8 mouse cellular contexts compared by ENCODE assay signal in genomic region chr11:98296277-98296676, GRCm38 (mm10). TPM values are rescaled to one million over a fixed set of nuclear protein-coding genes. Genes with fewer than 3 reads are reported as not detected.
DNase-seq lines count a peak whose midpoint lies in the region; ATAC-seq lines count a peak whose summit lies in the region.
"Had no signal": no experiment of that assay in that cellular context is flagged by ENCODE, and none has a peak within 500 bp of the region (broad histone marks: within the 10 kb centered on the region; RNA-seq: fewer than 3 reads in every experiment).

No protein-coding gene starts in this region.

- peak overlapping the region; percentile 46 for H3K4me3 ChIP-seq in megakaryocyte, embryonic 14.5 days (replicated peaks)
- no peak overlapping the region for H3K4me3 ChIP-seq in brown adipose tissue, adult 24 weeks (ENCODE audit: insufficient read depth, low read depth, low read length)
- no peak overlapping the region for H3K4me3 ChIP-seq in limb, embryonic 15.5 days
- H3K4me3 ChIP-seq: lung, embryonic 15.5 days had no signal

- DNase-seq in right cerebral cortex, postnatal 14 days: peak; percentile 61
- DNase-seq in testis, postnatal 14 days (ENCODE audit: low spot score): no peak

- peak overlapping the region; percentile 12; the same call in 1 of the 2 replicates for H3K27ac ChIP-seq in brown adipose tissue, adult 24 weeks (replicated peaks; ENCODE audit: low read depth, low read length)
- H3K27ac ChIP-seq in limb, embryonic 15.5 days: no peak overlapping the region
- H3K27ac ChIP-seq: lung, embryonic 15.5 days had no signal

- peaks cover 92% of the 10 kb centered on the region for H3K27me3 ChIP-seq in megakaryocyte, embryonic 14.5 days (replicated peaks)
- peaks cover 59% of the 10 kb centered on the region for H3K27me3 ChIP-seq in limb, embryonic 15.5 days

- ATAC-seq in megakaryocyte, adult 5-6 weeks (ENCODE audit: poor library complexity, severe bottlenecking): no peak
- peak; percentile 55; the same call in 1 of the 2 replicates for ATAC-seq in granulocyte monocyte progenitor cell, adult 5-6 weeks (replicated peaks; ENCODE audit: poor library complexity, severe bottlenecking)
- no peak for ATAC-seq in limb, embryonic 15.5 days (ENCODE audit: insufficient number of reproducible peaks, low FRiP score, low TSS enrichment, low read depth)

- peaks cover 16% of the 10 kb centered on the region for H3K4me1 ChIP-seq in megakaryocyte, embryonic 14.5 days
- H3K4me1 ChIP-seq in brown adipose tissue, adult 24 weeks (ENCODE audit: control insufficient read depth, insufficient read depth, insufficient read length, low read length): peaks cover 22% of the 10 kb centered on the region
- peaks cover 22% of the 10 kb centered on the region for H3K4me1 ChIP-seq in limb, embryonic 15.5 days

- H3K36me3 ChIP-seq in megakaryocyte, embryonic 14.5 days (replicated peaks; ENCODE audit: low read length): no peaks in the 10 kb centered on the region
- H3K36me3 ChIP-seq in limb, embryonic 15.5 days: no peaks in the 10 kb centered on the region
- H3K36me3 ChIP-seq: lung, embryonic 15.5 days had no signal

- 0 out of 2 replicates have a peak overlapping the region, but pooled peaks have one; percentile 7 for H3K9ac ChIP-seq in limb, embryonic 15.5 days
- H3K9ac ChIP-seq: lung, embryonic 15.5 days had no signal

- H3K4me2 ChIP-seq in limb, embryonic 15.5 days: no peak overlapping the region
- H3K4me2 ChIP-seq: lung, embryonic 15.5 days had no signal

- no peaks in the 10 kb centered on the region for H3K9me3 ChIP-seq in megakaryocyte, embryonic 14.5 days
- H3K9me3 ChIP-seq in limb, embryonic 15.5 days: no peaks in the 10 kb centered on the region
- H3K9me3 ChIP-seq: lung, embryonic 15.5 days had no signal

- 4% methylated on average over 5 of the region's 5 CpGs for WGBS in limb, embryonic 15.5 days

RNA-seq across cellular contexts. Expression of gene Neurod2, which starts 33.2 kb away (rescaled TPM):
- not detected in 2 replicates for polyA plus RNA-seq in megakaryocyte, embryonic 14.5 days (2012; ENCODE audit: insufficient read depth, low replicate concordance)
- total RNA-seq in megakaryocyte, adult 5-6 weeks (2015): not detected in 2 replicates
- not detected in 2 replicates for total RNA-seq in megakaryocyte, adult 5-6 weeks (2017)
- polyA plus RNA-seq in brown adipose tissue, adult 24 weeks (2012; ENCODE audit: insufficient read depth, insufficient read length, missing spikeins): not detected in 2 replicates
- total RNA-seq in granulocyte monocyte progenitor cell, adult 5-6 weeks (2014; fragmentation: Nextera tagmentation): not detected in 2 replicates
- not detected in 2 replicates for total RNA-seq in granulocyte monocyte progenitor cell, adult 5-6 weeks (2017)
- polyA plus RNA-seq in limb, embryonic 15.5 days (2015; fragmentation: Nextera tagmentation; extraction: Ambion mirVana): not detected in 2 replicates
- polyA plus RNA-seq: lung, embryonic 15.5 days had no signal

RNA-seq across cellular contexts. Expression of gene Ppp1r1b, which starts 51.9 kb away (rescaled TPM):
- polyA plus RNA-seq in megakaryocyte, embryonic 14.5 days (2012; ENCODE audit: insufficient read depth, low replicate concordance): 0.34 TPM in 1 of 2 replicates, not detected in the other
- total RNA-seq in megakaryocyte, adult 5-6 weeks (2015): not detected in 2 replicates
- total RNA-seq in megakaryocyte, adult 5-6 weeks (2017): not detected in 2 replicates
- not detected in 2 replicates for polyA plus RNA-seq in brown adipose tissue, adult 24 weeks (2012; ENCODE audit: insufficient read depth, insufficient read length, missing spikeins)
- total RNA-seq in granulocyte monocyte progenitor cell, adult 5-6 weeks (2014; fragmentation: Nextera tagmentation): not detected in 2 replicates
- not detected in 2 replicates for total RNA-seq in granulocyte monocyte progenitor cell, adult 5-6 weeks (2017)
- polyA plus RNA-seq in limb, embryonic 15.5 days (2015; fragmentation: Nextera tagmentation; extraction: Ambion mirVana): 3.7 and 4.3 TPM in 2 replicates
